Mouse (Mus musculus) hindbrain, embryonic 13.5 days (tissue): ENCODE results near the gene Acta1. TPM values are rescaled to one million over a fixed set of nuclear protein-coding genes. Genes with fewer than 3 reads are reported as not detected.

Source experiments
- ATAC-seq: fragments of 200-750 bp; cut with Nextera tagmentation; 2 replicates; pipeline ENCODE4 v1.8.0; 2017; ENCODE audit warnings: moderate TSS enrichment; ENCODE audit not compliant: low FRiP score
- H3K27ac ChIP-seq: fragments of 300-500 bp; sonication (generic); 2 replicates; pipeline ENCODE4 v1.5.1; 2015; ENCODE audit warnings: inconsistent platforms, mild to moderate bottlenecking, moderate library complexity
- H3K27me3 ChIP-seq: fragments of 300-500 bp; sonication (generic); 2 replicates; pipeline ENCODE4 v1.6.1; 2015; ENCODE audit warnings: mild to moderate bottlenecking, inconsistent platforms
- H3K36me3 ChIP-seq: fragments of 300-500 bp; sonication (generic); 2 replicates; pipeline ENCODE4 v1.6.1; 2015; ENCODE audit warnings: mild to moderate bottlenecking, inconsistent platforms
- H3K4me1 ChIP-seq: fragments of 300-500 bp; sonication (generic); replicated peaks from 2 replicates; pipeline ENCODE4 v1.6.1; 2015; ENCODE audit warnings: inconsistent platforms
- H3K4me2 ChIP-seq: fragments of 300-500 bp; sonication (generic); 2 replicates; pipeline ENCODE4 v1.6.1; 2015; ENCODE audit warnings: inconsistent platforms, mild to moderate bottlenecking, moderate library complexity
- H3K4me3 ChIP-seq: fragments of 300-500 bp; sonication (generic); 2 replicates; pipeline ENCODE4 v1.5.1; 2015; ENCODE audit warnings: mild to moderate bottlenecking, inconsistent platforms
- H3K9ac ChIP-seq: fragments of 300-500 bp; sonication (generic); 2 replicates; pipeline ENCODE4 v1.6.1; 2015; ENCODE audit warnings: mild to moderate bottlenecking, inconsistent platforms
- H3K9me3 ChIP-seq: fragments of 300-500 bp; sonication (generic); 2 replicates; pipeline ENCODE4 v1.6.1; 2016; ENCODE audit warnings: inconsistent platforms
- WGBS: fragments of 180-500 bp; shearing (Covaris S2); methylation state at CpG from one replicate; pipeline ENCODE4 v1.1.7; 2015; 5-methylcytosine and 5-hydroxymethylcytosine counted together
- polyA plus RNA-seq: library from polyadenylated mRNA; unstranded; fragments of >200 nt; fragmentation: Nextera tagmentation; extraction: Ambion mirVana; gene quantifications from 2 replicates; pipeline ENCODE4 v1.2.1, GENCODE M21; 2015

The Acta1 gene
- polyA plus RNA-seq, 1 experiment from 2014 or later: 9.9 TPM

DNA sequence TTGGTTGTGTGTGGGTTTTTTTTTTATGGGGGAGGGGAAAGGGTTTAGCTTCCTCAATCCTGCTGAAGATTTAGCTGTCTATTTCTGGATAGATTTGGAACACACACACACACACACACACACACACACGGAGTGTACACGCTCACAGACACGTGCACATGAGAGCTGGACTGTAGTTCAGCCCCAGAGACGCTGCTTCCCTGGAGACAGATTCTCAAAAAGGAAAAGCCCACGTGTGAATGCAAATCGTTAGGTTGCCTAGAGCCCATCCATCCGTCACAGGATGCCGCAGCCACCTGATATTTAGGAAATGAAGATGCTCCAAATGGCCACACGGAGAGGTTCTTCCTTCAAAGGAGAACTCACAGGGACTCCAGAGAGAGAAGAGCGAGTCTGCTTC lies 14.3 kb downstream of the Acta1 start:
- Histone ChIP-seq H3K9ac (no peak overlapping the region), H3K27me3 (0 out of 2 replicates have a peak, but pooled peaks cover 6% of the 10 kb centered on the region), H3K27ac (no peak overlapping the region), H3K9me3 (no peaks in the 10 kb centered on the region), H3K36me3 (no peaks in the 10 kb centered on the region), H3K4me2 (no peak overlapping the region), H3K4me1 (peaks cover 24% of the 10 kb centered on the region), H3K4me3 (no peak overlapping the region)
- WGBS: 59% methylated on average over 10 of the region's 10 CpGs
- ATAC-seq: no peak

DNA sequence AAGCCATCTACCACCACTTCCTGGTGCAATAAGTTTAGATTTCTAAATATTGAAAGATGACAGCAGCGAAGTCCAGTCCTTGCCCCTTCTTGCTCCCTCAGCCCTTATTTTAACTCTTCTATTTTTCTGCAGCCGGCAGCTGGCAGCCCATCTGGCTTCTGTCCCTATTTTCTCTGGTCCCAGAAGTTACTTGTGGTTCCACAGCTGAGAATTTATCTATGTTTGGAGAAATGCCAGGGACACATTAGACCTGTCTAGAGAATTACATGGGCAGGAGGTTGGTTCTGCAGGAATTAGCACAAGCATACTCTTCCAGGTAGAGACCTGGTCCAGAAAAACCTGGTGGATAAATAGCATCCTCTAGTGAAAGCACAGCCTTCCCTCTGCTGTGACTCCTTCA lies 16.7 kb downstream of the Acta1 start:
- Histone ChIP-seq H3K4me2 (no peak overlapping the region), H3K27ac (no peak overlapping the region), H3K4me1 (0 out of 2 replicates have a peak, but pooled peaks cover 8% of the 10 kb centered on the region), H3K36me3 (no peaks in the 10 kb centered on the region), H3K9ac (no peak overlapping the region), H3K4me3 (no peak overlapping the region), H3K9me3 (no peaks in the 10 kb centered on the region), H3K27me3 (0 out of 2 replicates have a peak, but pooled peaks cover 4% of the 10 kb centered on the region)
- WGBS: 64% methylated on average over 2 of the region's 2 CpGs
- ATAC-seq: no peak

DNA sequence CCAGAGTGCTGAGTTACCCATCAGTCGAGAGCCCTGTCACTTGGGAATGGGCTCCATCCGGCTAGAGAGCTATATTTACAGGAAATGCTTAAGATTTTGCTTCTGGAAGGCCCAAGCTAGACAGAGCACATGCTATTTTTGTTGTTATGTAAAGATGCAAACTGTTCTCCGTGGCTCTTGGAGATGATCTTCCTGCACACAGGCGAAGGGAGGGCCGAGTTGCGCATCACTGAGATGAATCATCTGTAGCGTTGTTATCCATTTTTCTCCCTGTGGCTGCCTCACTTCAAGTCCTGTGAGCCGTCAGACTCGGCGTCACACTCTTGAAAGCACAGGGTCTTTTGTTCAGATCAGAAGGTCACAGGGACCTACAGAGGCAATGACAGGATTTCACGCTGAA lies 20.2 kb downstream of the Acta1 start:
- no peaks in the 10 kb centered on the region for H3K9me3 ChIP-seq
- H3K4me3 ChIP-seq: no peak overlapping the region
- 85% methylated on average over 11 of the region's 11 CpGs for WGBS
- H3K4me1 ChIP-seq: no peaks in the 10 kb centered on the region
- no peaks in the 10 kb centered on the region for H3K36me3 ChIP-seq
- no peak overlapping the region for H3K27ac ChIP-seq
- ATAC-seq: no peak
- no peak overlapping the region for H3K9ac ChIP-seq
- H3K4me2 ChIP-seq: no peak overlapping the region
- no peaks in the 10 kb centered on the region for H3K27me3 ChIP-seq

DNA sequence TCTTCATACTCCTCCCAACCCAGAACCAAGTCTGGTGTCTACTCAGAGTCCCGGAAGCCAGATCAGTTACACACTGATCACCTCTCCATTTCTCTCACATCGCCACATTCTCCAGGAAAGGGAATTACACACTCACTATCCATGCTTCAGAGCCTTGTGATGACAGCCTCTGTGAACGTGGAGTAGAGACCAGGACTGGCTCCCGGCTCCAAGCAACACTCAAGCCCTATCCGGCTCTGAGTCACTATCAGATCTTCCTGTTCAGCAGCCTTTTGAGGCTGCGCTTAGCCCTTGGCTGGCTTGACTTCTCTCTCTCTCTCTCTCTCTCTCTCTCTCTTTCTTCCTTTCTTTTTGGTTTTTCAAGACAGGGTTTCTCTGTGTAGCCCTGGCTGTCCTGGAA lies 21.2 kb downstream of the Acta1 start:
- H3K9ac ChIP-seq: no peak overlapping the region
- no peak overlapping the region for H3K4me2 ChIP-seq
- H3K4me3 ChIP-seq: no peak overlapping the region
- no peaks in the 10 kb centered on the region for H3K4me1 ChIP-seq
- no peak for ATAC-seq
- H3K9me3 ChIP-seq: no peaks in the 10 kb centered on the region
- 90% methylated on average over 6 of the region's 6 CpGs for WGBS
- H3K27me3 ChIP-seq: no peaks in the 10 kb centered on the region
- H3K36me3 ChIP-seq: no peaks in the 10 kb centered on the region
- no peak overlapping the region for H3K27ac ChIP-seq

DNA sequence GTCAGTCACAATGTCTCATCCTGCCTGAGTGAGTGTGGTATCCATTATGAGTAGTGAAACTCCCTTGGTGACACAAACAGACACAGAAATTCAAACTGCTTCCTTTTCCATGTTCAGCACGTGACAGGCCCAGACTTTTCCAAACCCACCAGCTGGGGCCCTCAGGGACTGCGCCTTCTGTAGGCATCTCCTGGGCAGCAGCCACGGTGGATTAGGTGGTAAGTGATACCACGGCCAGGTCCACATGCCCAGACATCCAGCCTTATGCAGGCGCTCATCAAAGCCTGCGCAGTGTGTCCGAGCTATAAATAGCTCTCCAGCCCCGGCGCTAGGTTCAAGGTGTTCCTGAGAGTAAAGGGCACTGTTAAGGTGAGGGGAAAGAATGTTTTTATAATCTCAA lies 22.5 kb downstream of the Acta1 start:
- no peak overlapping the region for H3K4me3 ChIP-seq
- H3K27me3 ChIP-seq: no peaks in the 10 kb centered on the region
- H3K36me3 ChIP-seq: no peaks in the 10 kb centered on the region
- WGBS: 78% methylated on average over 9 of the region's 9 CpGs
- 0 out of 2 replicates have a peak, but pooled peaks cover under 1% of the 10 kb centered on the region for H3K4me1 ChIP-seq
- H3K9ac ChIP-seq: no peak overlapping the region
- H3K4me2 ChIP-seq: no peak overlapping the region
- H3K27ac ChIP-seq: no peak overlapping the region
- H3K9me3 ChIP-seq: no peaks in the 10 kb centered on the region
- no peak for ATAC-seq

DNA sequence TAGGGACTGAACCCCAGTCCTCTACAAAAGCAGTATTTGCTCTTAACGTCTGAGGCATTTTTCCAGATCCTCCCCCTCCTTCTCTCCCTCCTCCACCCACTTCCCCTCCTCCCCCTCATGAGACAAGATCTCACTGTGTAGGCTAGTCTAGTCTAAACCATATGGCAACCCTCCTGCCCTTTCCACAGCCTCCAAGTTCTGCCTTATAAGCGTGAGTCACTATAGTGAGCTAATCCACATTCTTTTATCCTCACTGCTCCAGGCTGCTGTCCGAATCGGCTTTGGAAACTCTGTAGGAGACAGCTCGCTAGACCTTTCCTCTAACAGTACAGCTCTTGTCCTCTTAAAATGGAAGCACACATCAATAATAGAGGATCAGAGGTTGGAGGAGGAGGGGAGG lies 27.6 kb downstream of the Acta1 start:
- 38% methylated on average over 5 of the region's 5 CpGs for WGBS
- Histone ChIP-seq H3K4me1 (peaks cover 7% of the 10 kb centered on the region), H3K27me3 (peaks cover 14% of the 10 kb centered on the region), H3K4me2 (no peak overlapping the region), H3K4me3 (no peak overlapping the region), H3K27ac (no peak overlapping the region), H3K9ac (no peak overlapping the region), H3K36me3 (no peaks in the 10 kb centered on the region), H3K9me3 (no peaks in the 10 kb centered on the region)
- no peak for ATAC-seq

DNA sequence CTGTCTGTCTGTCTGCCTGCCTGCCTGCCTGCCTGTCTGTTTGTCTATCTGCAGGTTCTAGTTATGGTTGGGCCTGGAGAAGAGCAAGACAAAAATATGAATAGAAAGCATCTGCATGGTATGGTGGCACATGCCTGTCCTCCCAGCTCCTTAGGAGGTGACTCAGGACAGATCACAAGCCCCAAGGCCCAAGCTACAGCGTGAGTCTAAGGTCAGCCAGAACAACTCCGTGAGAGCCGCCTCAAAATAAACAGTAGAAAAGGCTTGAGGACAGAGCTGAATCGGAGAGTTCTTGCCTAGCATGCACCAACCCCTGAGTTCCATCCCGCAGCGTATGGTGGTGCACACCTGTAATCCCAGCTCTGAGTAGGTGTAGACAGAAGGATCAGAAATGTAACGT lies 28.8 kb downstream of the Acta1 start:
- no peak overlapping the region for H3K9ac ChIP-seq
- WGBS: 83% methylated on average over 7 of the region's 7 CpGs
- H3K36me3 ChIP-seq: no peaks in the 10 kb centered on the region
- no peak overlapping the region for H3K4me2 ChIP-seq
- no peak for ATAC-seq
- H3K9me3 ChIP-seq: no peaks in the 10 kb centered on the region
- peaks cover 7% of the 10 kb centered on the region for H3K4me1 ChIP-seq
- no peak overlapping the region for H3K27ac ChIP-seq
- H3K27me3 ChIP-seq: peaks cover 23% of the 10 kb centered on the region
- H3K4me3 ChIP-seq: no peak overlapping the region

DNA sequence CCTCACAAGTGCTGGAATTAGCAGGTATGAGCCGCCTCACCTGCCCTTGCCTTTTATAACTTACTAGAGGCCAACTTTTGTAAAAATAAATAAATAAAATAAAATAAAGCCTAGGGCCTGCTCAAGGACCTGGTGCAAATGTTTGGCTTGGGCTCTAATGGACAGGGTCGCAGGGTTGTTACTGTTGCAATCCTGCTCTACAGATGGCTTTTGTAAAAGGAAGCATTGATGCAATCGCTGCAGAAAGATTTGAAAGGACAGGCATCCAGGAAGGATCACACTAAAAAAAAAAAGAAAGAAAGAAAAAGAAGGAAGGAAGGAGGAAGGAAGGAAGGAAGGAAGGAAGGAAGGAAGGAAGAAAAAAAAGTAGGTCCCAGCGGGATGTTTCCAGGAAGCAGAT lies 34.2 kb downstream of the Acta1 start:
- Histone ChIP-seq H3K9me3 (no peaks in the 10 kb centered on the region), H3K36me3 (no peaks in the 10 kb centered on the region), H3K4me1 (peaks cover 22% of the 10 kb centered on the region), H3K9ac (peak overlapping the region; percentile 86), H3K4me3 (peak overlapping the region; percentile 78), H3K27me3 (peaks cover 29% of the 10 kb centered on the region), H3K27ac (no peak overlapping the region), H3K4me2 (peak overlapping the region; percentile 72)
- no peak for ATAC-seq
- WGBS: 78% methylated on average over 4 of the region's 4 CpGs

DNA sequence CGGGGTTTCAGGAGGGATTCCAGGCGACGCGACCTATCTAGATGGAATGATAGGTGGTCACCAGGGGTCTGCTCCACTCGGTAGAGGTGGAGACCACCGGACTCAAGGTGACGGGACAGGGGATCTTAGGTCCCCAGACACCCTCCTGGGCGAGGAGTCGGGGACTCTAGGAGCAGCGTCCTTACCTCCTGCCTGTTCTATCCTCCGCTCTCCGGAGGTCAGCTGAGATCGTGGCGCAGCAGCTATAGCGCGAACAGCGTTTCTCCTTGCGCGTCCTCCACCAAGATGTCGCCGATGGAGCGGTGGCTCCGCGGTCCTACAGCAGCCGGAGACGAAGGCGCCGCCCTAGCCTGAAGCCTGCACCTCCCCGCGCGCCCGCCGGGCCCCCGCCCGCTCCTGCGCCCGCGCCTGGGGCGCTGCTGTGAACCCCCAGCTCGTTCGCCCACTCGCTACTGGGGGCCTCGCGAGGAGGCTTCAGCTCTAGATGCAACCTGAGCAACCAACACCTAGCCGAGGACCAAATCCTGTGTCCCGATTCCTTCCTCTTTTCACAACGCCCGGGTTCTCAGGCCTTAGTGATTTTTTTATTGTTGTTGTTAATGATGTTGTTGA lies 34.8 kb downstream of the Acta1 start, which contains the start of gene Ccsap:
Ccsap (minus strand) TSS at position 562 of the 612 bp plus-strand sequence.
- H3K4me2 ChIP-seq: peak within 1 kb of the TSS; percentile 72
- H3K4me1 ChIP-seq: peaks cover 22% of the 10 kb centered on the region
- WGBS: 1% methylated on average over 48 of the region's 48 CpGs
- peak within 1 kb of the TSS; percentile 88 for H3K27ac ChIP-seq
- ATAC-seq: peak; percentile 75
- H3K9me3 ChIP-seq: no peaks in the 10 kb centered on the region
- peak within 1 kb of the TSS; percentile 86 for H3K9ac ChIP-seq
- H3K36me3 ChIP-seq: 0 out of 2 replicates have a peak, but pooled peaks cover under 1% of the 10 kb centered on the region
- H3K4me3 ChIP-seq: peak within 1 kb of the TSS; percentile 78
- peaks cover 26% of the 10 kb centered on the region for H3K27me3 ChIP-seq

DNA sequence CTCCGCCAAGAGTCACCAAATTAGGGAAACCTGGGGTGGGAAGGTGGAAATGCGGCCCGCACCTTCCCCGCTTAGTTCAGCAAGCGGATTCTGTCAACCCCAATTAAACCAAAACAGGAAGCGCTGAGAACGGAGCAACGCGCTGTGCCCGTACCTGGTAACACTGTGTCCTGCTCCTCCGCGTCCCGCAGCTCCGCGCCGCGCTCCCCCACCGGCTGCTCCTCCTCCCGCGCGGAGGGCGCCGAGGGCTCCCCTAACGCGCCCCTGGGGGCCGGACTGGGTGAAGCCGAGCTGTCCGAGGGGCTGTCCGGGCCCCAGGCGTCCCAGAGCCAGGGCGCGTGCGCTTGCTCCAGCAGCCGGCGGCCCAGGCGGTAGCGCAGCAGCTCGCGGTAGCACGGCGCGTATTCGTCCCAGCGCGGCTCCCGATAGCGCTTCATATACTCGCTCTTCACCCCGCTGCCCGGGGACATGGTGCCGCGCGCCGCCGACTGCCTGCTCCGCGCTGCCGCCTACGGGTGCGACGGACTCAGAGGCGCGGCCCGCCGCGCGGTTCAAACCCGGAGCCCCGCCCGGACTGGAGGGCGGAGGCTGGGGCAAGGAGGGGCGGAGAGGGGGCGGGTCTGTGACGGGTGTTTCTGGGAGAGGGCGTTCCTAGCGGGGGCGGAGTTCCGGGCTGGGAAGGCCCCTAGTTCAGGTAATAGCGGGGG lies 35.5 kb downstream of the Acta1 start:
- peak; percentile 95 for ATAC-seq
- under 1% methylated on average over 78 of the region's 79 CpGs for WGBS
- peak overlapping the region; percentile 88 for H3K27ac ChIP-seq

DNA sequence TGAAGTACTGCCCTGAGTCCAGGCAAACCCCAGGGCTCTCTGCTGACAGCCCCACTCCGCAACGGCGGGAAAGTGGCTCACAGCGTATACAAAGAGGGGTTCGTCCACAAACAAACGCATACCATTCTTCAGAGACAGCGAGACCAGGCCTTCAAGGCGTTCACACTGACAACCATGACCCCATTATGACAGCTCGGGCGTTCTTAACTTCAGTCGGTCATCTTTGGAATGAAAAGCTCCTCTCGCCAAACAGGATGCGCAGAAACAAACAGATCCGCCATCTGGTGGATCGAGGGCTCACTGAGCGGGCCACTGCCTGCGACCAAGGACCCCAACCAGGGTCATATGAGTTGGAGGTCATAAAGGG lies 36.0 kb downstream of the Acta1 start:
- peak overlapping the region; percentile 72 for H3K4me2 ChIP-seq
- under 1% methylated on average over 17 of the region's 17 CpGs for WGBS
- H3K4me1 ChIP-seq: peaks cover 18% of the 10 kb centered on the region
- peak overlapping the region; percentile 88 for H3K27ac ChIP-seq
- no peaks in the 10 kb centered on the region for H3K9me3 ChIP-seq
- peak overlapping the region; percentile 78 for H3K4me3 ChIP-seq
- peaks cover 23% of the 10 kb centered on the region for H3K27me3 ChIP-seq
- 0 out of 2 replicates have a peak, but pooled peaks cover 3% of the 10 kb centered on the region for H3K36me3 ChIP-seq
- ATAC-seq: peak; percentile 26
- peak overlapping the region; percentile 86 for H3K9ac ChIP-seq

More for the DNA sequence above, 35.5 kb downstream of the Acta1 start:
- Histone ChIP-seq H3K9ac (peak overlapping the region; percentile 86), H3K27me3 (peaks cover 25% of the 10 kb centered on the region), H3K4me3 (peak overlapping the region; percentile 78), H3K36me3 (0 out of 2 replicates have a peak, but pooled peaks cover 3% of the 10 kb centered on the region), H3K4me1 (peaks cover 20% of the 10 kb centered on the region), H3K9me3 (no peaks in the 10 kb centered on the region), H3K4me2 (peak overlapping the region; percentile 72)

DNA sequence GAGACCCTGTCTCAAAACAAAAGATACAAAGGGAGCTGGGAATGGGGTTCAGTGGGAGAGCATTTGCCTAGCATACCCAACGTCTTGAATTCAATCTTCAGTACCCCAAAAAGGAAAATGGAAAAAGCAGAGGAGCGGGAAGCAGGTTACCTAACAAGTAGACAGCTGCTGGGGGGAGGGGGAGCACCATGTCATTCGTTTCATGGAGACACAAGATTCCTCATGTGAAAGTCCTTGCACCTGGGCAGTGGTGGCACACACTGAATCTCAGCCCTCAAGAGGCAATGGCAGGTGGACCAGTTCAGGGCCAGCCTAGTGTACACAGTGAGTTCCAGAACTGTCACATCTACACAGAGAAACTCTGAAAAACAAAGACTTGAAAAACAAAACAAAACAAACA lies 37.2 kb downstream of the Acta1 start:
- H3K4me3 ChIP-seq: no peak overlapping the region
- no peak for ATAC-seq
- peaks cover 18% of the 10 kb centered on the region for H3K4me1 ChIP-seq
- no peak overlapping the region for H3K9ac ChIP-seq
- H3K27me3 ChIP-seq: peaks cover 16% of the 10 kb centered on the region
- H3K36me3 ChIP-seq: 0 out of 2 replicates have a peak, but pooled peaks cover 3% of the 10 kb centered on the region
- H3K4me2 ChIP-seq: no peak overlapping the region
- WGBS: 69% methylated on average over 3 of the region's 3 CpGs
- no peak overlapping the region for H3K27ac ChIP-seq
- no peaks in the 10 kb centered on the region for H3K9me3 ChIP-seq
